Mouse (Mus musculus) liver, postnatal 0 days (tissue): Measurements from ENCODE around the gene Raver2. TPM values are rescaled to one million over a fixed set of nuclear protein-coding genes. Genes with fewer than 3 reads are reported as not detected.

Experiments
- ATAC-seq: fragments of 200-750 bp; cut with Nextera tagmentation; 2 replicates; pipeline ENCODE4 v1.8.0; 2017; ENCODE audit warnings: mild to moderate bottlenecking, moderate library complexity
- DNase-seq: peaks from one replicate; pipeline ENCODE4 v3.0.0-alpha.2; 2016
- H3K27ac ChIP-seq: fragments of 300-500 bp; sonication (generic); 2 replicates; pipeline ENCODE4 v1.5.1; 2014; ENCODE audit warnings: antibody characterized with exemption, moderate library complexity, mild to moderate bottlenecking, low read depth
- H3K27me3 ChIP-seq: fragments of 300-500 bp; sonication (generic); 2 replicates; pipeline ENCODE4 v1.6.1; 2014; ENCODE audit warnings: low read length, control low read depth, mixed read lengths; ENCODE audit not compliant: insufficient read depth
- H3K36me3 ChIP-seq: fragments of 300-500 bp; sonication (generic); replicated peaks from 2 replicates; pipeline ENCODE4 v1.6.1; 2014; ENCODE audit warnings: mild to moderate bottlenecking, control low read depth, low read length, moderate library complexity, mixed read lengths; ENCODE audit not compliant: insufficient read depth
- H3K4me1 ChIP-seq: fragments of 300-500 bp; sonication (generic); 2 replicates; pipeline ENCODE4 v1.6.1; 2014; ENCODE audit warnings: antibody characterized with exemption, mild to moderate bottlenecking, control low read depth; ENCODE audit not compliant: insufficient read depth
- H3K4me2 ChIP-seq: fragments of 300-500 bp; sonication (generic); 2 replicates; pipeline ENCODE4 v1.6.1; 2014; ENCODE audit warnings: low read depth, mild to moderate bottlenecking, low read length, moderate library complexity, mixed read lengths
- H3K4me3 ChIP-seq: fragments of 300-500 bp; sonication (generic); 2 replicates; pipeline ENCODE4 v1.5.1; 2014; ENCODE audit warnings: low read depth, low read length
- H3K9ac ChIP-seq: fragments of 300-500 bp; sonication (generic); replicated peaks from 2 replicates; pipeline ENCODE4 v1.6.1; 2014; ENCODE audit warnings: mild to moderate bottlenecking, moderate library complexity
- H3K9me3 ChIP-seq: fragments of 300-500 bp; sonication (generic); 2 replicates; pipeline ENCODE4 v1.6.1; 2016; ENCODE audit warnings: mild to moderate bottlenecking, control low read depth, low read length, mixed read lengths
- CTCF ChIP-seq: sonication (generic); IDR thresholded peaks from 2 replicates; pipeline ENCODE4 v1.5.1; 2016; ENCODE audit warnings: antibody characterized with exemption, low read depth
- EP300 ChIP-seq: IDR thresholded peaks from 2 replicates; pipeline ENCODE4 v1.6.1; 2016; ENCODE audit warnings: antibody characterized with exemption, low read depth, mild to moderate bottlenecking
- WGBS: fragments of 180-500 bp; shearing (Covaris S2); extraction: QIAGEN DNeasy Blood & Tissue Kit; methylation state at CpG from one replicate; pipeline ENCODE4 v1.1.7; 2014; ENCODE audit not compliant: insufficient replicate concordance; 5-methylcytosine and 5-hydroxymethylcytosine counted together
- polyA plus RNA-seq: library from polyadenylated mRNA; unstranded; fragments of >200 nt; fragmentation: Nextera tagmentation; extraction: Ambion mirVana; gene quantifications from 2 replicates; pipeline ENCODE4 v1.2.1, GENCODE M21; 2015

The Raver2 gene
- polyA plus RNA-seq = 0.20 and 0.21 TPM in 2 replicates

- peak; percentile 64 for ATAC-seq
- peaks cover 34% of the 10 kb centered on the region for H3K27me3 ChIP-seq
- DNase-seq = peak; percentile 46
- TF ChIP-seq EP300 (no peak), CTCF (0 out of 2 replicates have a peak, but pooled peaks have one; percentile 14)
- WGBS = 5% methylated on average over 40 of the region's 54 CpGs
- H3K36me3 ChIP-seq = no peaks in the 10 kb centered on the region
- no peaks in the 10 kb centered on the region for H3K9me3 ChIP-seq
- H3K4me2 ChIP-seq = peak within 1 kb of the TSS; percentile 76
- H3K4me3 ChIP-seq = peak within 1 kb of the TSS; percentile 46
- H3K4me1 ChIP-seq = no peaks in the 10 kb centered on the region; the same call in 1 of the 2 replicates
- H3K27ac ChIP-seq = no peak within 1 kb of the TSS
- peak within 1 kb of the TSS; percentile 59 for H3K9ac ChIP-seq
These were observed at the start of gene Raver2 for GRCm38 (mm10) chr4:101068786-101069153. Raver2 (plus strand) TSS chr4:101068983.

- no peak within 1 kb of the TSS for H3K4me3 ChIP-seq
- no peaks in the 10 kb centered on the region for H3K9me3 ChIP-seq
- H3K4me1 ChIP-seq = no peaks in the 10 kb centered on the region
- H3K27ac ChIP-seq = no peak within 1 kb of the TSS
- H3K27me3 ChIP-seq = no peaks in the 10 kb centered on the region
- no peak for DNase-seq
- H3K9ac ChIP-seq = no peak within 1 kb of the TSS
- 81% methylated on average over 4 of the region's 4 CpGs for WGBS
- no peak for ATAC-seq
- H3K4me2 ChIP-seq = no peak within 1 kb of the TSS
- TF ChIP-seq EP300 = no peak
- TF ChIP-seq CTCF = no peak
- no peaks in the 10 kb centered on the region for H3K36me3 ChIP-seq
These were observed 48.2 kb upstream of the Raver2 start, which contains the start of gene Gm10577 for GRCm38 (mm10) chr4:101020596-101020995. Gm10577 (minus strand) TSS chr4:101020696.

GRCm38 (mm10) chr4:101026566-101026965 lies 42.2 kb upstream of the Raver2 start:
- no peaks in the 10 kb centered on the region for H3K9me3 ChIP-seq
- DNase-seq (no peak), ATAC-seq (no peak)
- TF ChIP-seq EP300 (no peak), CTCF (no peak)
- H3K9ac ChIP-seq = no peak overlapping the region
- H3K4me2 ChIP-seq = no peak overlapping the region
- H3K27me3 ChIP-seq = no peaks in the 10 kb centered on the region
- H3K36me3 ChIP-seq = no peaks in the 10 kb centered on the region
- H3K4me1 ChIP-seq = no peaks in the 10 kb centered on the region
- H3K4me3 ChIP-seq = no peak overlapping the region
- H3K27ac ChIP-seq = no peak overlapping the region
- 69% methylated on average over 5 of the region's 5 CpGs for WGBS

- no peak overlapping the region for H3K27ac ChIP-seq
- ATAC-seq = no peak
- no peaks in the 10 kb centered on the region for H3K4me1 ChIP-seq
- H3K9me3 ChIP-seq = no peaks in the 10 kb centered on the region
- TF ChIP-seq CTCF (no peak), EP300 (no peak)
- WGBS = 70% methylated on average over 2 of the region's 2 CpGs
- H3K9ac ChIP-seq = no peak overlapping the region
- H3K36me3 ChIP-seq = no peaks in the 10 kb centered on the region
- no peak for DNase-seq
- no peak overlapping the region for H3K4me3 ChIP-seq
- no peaks in the 10 kb centered on the region for H3K27me3 ChIP-seq
- H3K4me2 ChIP-seq = no peak overlapping the region
These were observed 41.8 kb upstream of the Raver2 start for GRCm38 (mm10) chr4:101026995-101027394.

- H3K27me3 ChIP-seq = no peaks in the 10 kb centered on the region
- H3K9me3 ChIP-seq = no peaks in the 10 kb centered on the region
- H3K4me1 ChIP-seq = no peaks in the 10 kb centered on the region
- H3K4me3 ChIP-seq = no peak overlapping the region
- H3K36me3 ChIP-seq = no peaks in the 10 kb centered on the region
- TF ChIP-seq CTCF (no peak), EP300 (no peak)
- WGBS = 81% methylated on average over 9 of the region's 9 CpGs
- H3K4me2 ChIP-seq = no peak overlapping the region
- no peak for DNase-seq
- no peak for ATAC-seq
- H3K9ac ChIP-seq = no peak overlapping the region
- H3K27ac ChIP-seq = no peak overlapping the region
These were observed 40.9 kb upstream of the Raver2 start for GRCm38 (mm10) chr4:101027852-101028411.

- H3K36me3 ChIP-seq = no peaks in the 10 kb centered on the region
- ATAC-seq (no peak), DNase-seq (no peak)
- H3K27ac ChIP-seq = no peak overlapping the region
- H3K9ac ChIP-seq = no peak overlapping the region
- no peak overlapping the region for H3K4me3 ChIP-seq
- no peaks in the 10 kb centered on the region for H3K27me3 ChIP-seq
- TF ChIP-seq EP300 (no peak), CTCF (no peak)
- 58% methylated on average over 3 of the region's 3 CpGs for WGBS
- no peaks in the 10 kb centered on the region for H3K9me3 ChIP-seq
- no peaks in the 10 kb centered on the region for H3K4me1 ChIP-seq
- no peak overlapping the region for H3K4me2 ChIP-seq
These were observed 35.7 kb upstream of the Raver2 start for GRCm38 (mm10) chr4:101033047-101033446.

- no peak for ATAC-seq
- Histone ChIP-seq H3K9ac (no peak overlapping the region), H3K27me3 (no peaks in the 10 kb centered on the region), H3K36me3 (no peaks in the 10 kb centered on the region), H3K4me3 (no peak overlapping the region), H3K9me3 (no peaks in the 10 kb centered on the region), H3K4me1 (no peaks in the 10 kb centered on the region), H3K4me2 (no peak overlapping the region), H3K27ac (no peak overlapping the region)
- WGBS = 72% methylated on average over 5 of the region's 5 CpGs
- TF ChIP-seq CTCF = no peak
- no peak for TF ChIP-seq EP300
- no peak for DNase-seq
These were observed 33.7 kb upstream of the Raver2 start for GRCm38 (mm10) chr4:101035131-101035530.
